Mouse (Mus musculus) embryonic facial prominence, embryonic 10.5 days (tissue): ENCODE results near the gene Myadm. TPM values are rescaled to one million over a fixed set of nuclear protein-coding genes. Genes with fewer than 3 reads are reported as not detected.

ENCODE experiments used
- polyA plus RNA-seq: library from polyadenylated mRNA; unstranded; fragments of >200 nt; fragmentation: Nextera tagmentation; extraction: Ambion mirVana; gene quantifications from 2 replicates; pipeline ENCODE4 v1.2.1, GENCODE M21; 2016

Myadm gene
- polyA plus RNA-seq, 1 experiment from 2014 or later, result 27.5 TPM

Other genes starting within 250 kb of the Myadm start
- 0.31 and 0.43 TPM in 2 replicates for gene AU018091, start 119.9 kb upstream of the Myadm start, polyA plus RNA-seq
- gene Nlrp12, start 39.3 kb upstream of the Myadm start, polyA plus RNA-seq, result 0.02 TPM in 1 of 2 replicates, not detected in the other
- gene Prkcg, start 99 bp downstream of the Myadm start, polyA plus RNA-seq, result 0.36 and 0.44 TPM in 2 replicates
- 1.2 and 1.9 TPM in 2 replicates for gene Cacng7, start 43.9 kb downstream of the Myadm start, polyA plus RNA-seq
- gene Cacng8, start 101.6 kb downstream of the Myadm start, polyA plus RNA-seq, result 8.5 and 11.4 TPM in 2 replicates
- 0.29 TPM in 1 of 2 replicates, not detected in the other for gene Cacng6, start 135.1 kb downstream of the Myadm start, polyA plus RNA-seq
- gene Tarm1, start 213.5 kb downstream of the Myadm start, polyA plus RNA-seq, result not detected in 2 replicates